Mouse (Mus musculus) limb, embryonic 15.5 days (tissue): ENCODE results near the gene Cnpy3. TPM values are rescaled to one million over a fixed set of nuclear protein-coding genes. Genes with fewer than 3 reads are reported as not detected.
"Not testable (repeated sequence)": the region's sequence is repeated elsewhere in the genome, so short reads cannot be mapped to it uniquely, and the experiment has no call there.

Source experiments
- ATAC-seq: fragments of 200-750 bp; cut with Nextera tagmentation; 2 replicates; pipeline ENCODE4 v1.8.0; 2017; ENCODE audit warnings: low read depth, moderate TSS enrichment; ENCODE audit not compliant: insufficient number of reproducible peaks, low FRiP score, low TSS enrichment
- H3K27ac ChIP-seq: fragments of 300-500 bp; sonication (generic); 2 replicates; pipeline ENCODE4 v1.5.1; 2015; ENCODE audit warnings: moderate library complexity, mild to moderate bottlenecking, inconsistent platforms
- H3K27me3 ChIP-seq: fragments of 300-500 bp; sonication (generic); 2 replicates; pipeline ENCODE4 v1.6.1; 2015; ENCODE audit warnings: inconsistent platforms
- H3K36me3 ChIP-seq: fragments of 300-500 bp; sonication (generic); 2 replicates; pipeline ENCODE4 v1.6.1; 2015; ENCODE audit warnings: inconsistent platforms
- H3K4me1 ChIP-seq: fragments of 300-500 bp; sonication (generic); 2 replicates; pipeline ENCODE4 v1.6.1; 2015; ENCODE audit warnings: inconsistent platforms
- H3K4me2 ChIP-seq: fragments of 300-500 bp; sonication (generic); 2 replicates; pipeline ENCODE4 v1.6.1; 2015; ENCODE audit warnings: mild to moderate bottlenecking, inconsistent platforms
- H3K4me3 ChIP-seq: fragments of 300-500 bp; sonication (generic); 2 replicates; pipeline ENCODE4 v1.5.1; 2015; ENCODE audit warnings: mild to moderate bottlenecking, inconsistent platforms
- H3K9ac ChIP-seq: fragments of 300-500 bp; sonication (generic); 2 replicates; pipeline ENCODE4 v1.6.1; 2015; ENCODE audit warnings: inconsistent platforms
- H3K9me3 ChIP-seq: fragments of 300-500 bp; sonication (generic); 2 replicates; pipeline ENCODE4 v1.6.1; 2016; ENCODE audit warnings: inconsistent platforms
- WGBS: fragments of 180-500 bp; shearing (Covaris S2); methylation state at CpG from one replicate; pipeline ENCODE4 v1.1.7; 2015; 5-methylcytosine and 5-hydroxymethylcytosine counted together
- polyA plus RNA-seq: library from polyadenylated mRNA; unstranded; fragments of >200 nt; fragmentation: Nextera tagmentation; extraction: Ambion mirVana; gene quantifications from 2 replicates; pipeline ENCODE4 v1.2.1, GENCODE M21; 2015

Cnpy3 gene
- polyA plus RNA-seq, 1 experiment from 2014 or later = 78.0 TPM

- no peak for ATAC-seq
- H3K9me3 ChIP-seq = no peaks in the 10 kb centered on the region
- H3K4me1 ChIP-seq = peaks cover 14% of the 10 kb centered on the region
- no peak overlapping the region for H3K4me3 ChIP-seq
- peaks cover 59% of the 10 kb centered on the region for H3K36me3 ChIP-seq
- H3K9ac ChIP-seq = no peak overlapping the region
- no peak overlapping the region for H3K4me2 ChIP-seq
- WGBS = 92% methylated on average over 9 of the region's 9 CpGs
- no peaks in the 10 kb centered on the region for H3K27me3 ChIP-seq
- H3K27ac ChIP-seq = no peak overlapping the region
These were observed 23.1 kb upstream of the Cnpy3 start for GRCm38 (mm10) chr17:46775070-46775469.

- H3K27ac ChIP-seq = no peak overlapping the region
- peaks cover 51% of the 10 kb centered on the region for H3K36me3 ChIP-seq
- peak overlapping the region; percentile 86; the same call in 1 of the 2 replicates for H3K4me3 ChIP-seq
- no peaks in the 10 kb centered on the region for H3K27me3 ChIP-seq
- no peak overlapping the region for H3K9ac ChIP-seq
- peak overlapping the region; percentile 56; the same call in 1 of the 2 replicates for H3K4me2 ChIP-seq
- WGBS = 30% methylated on average over 2 of the region's 2 CpGs
- ATAC-seq = no peak
- peaks cover 14% of the 10 kb centered on the region for H3K4me1 ChIP-seq
- no peaks in the 10 kb centered on the region for H3K9me3 ChIP-seq
These were observed 22.1 kb upstream of the Cnpy3 start for GRCm38 (mm10) chr17:46774131-46774472.

GRCm38 (mm10) chr17:46773278-46774130 lies 21.5 kb upstream of the Cnpy3 start:
- Histone ChIP-seq H3K36me3 (peaks cover 45% of the 10 kb centered on the region), H3K9ac (peak overlapping the region; percentile 88), H3K4me3 (peak overlapping the region; percentile 86), H3K9me3 (no peaks in the 10 kb centered on the region), H3K4me2 (peak overlapping the region; percentile 56), H3K27ac (peak overlapping the region; percentile 93), H3K27me3 (no peaks in the 10 kb centered on the region), H3K4me1 (peaks cover 14% of the 10 kb centered on the region)
- WGBS = 7% methylated on average over 19 of the region's 20 CpGs
- ATAC-seq = no peak

- Histone ChIP-seq H3K9me3 (no peaks in the 10 kb centered on the region), H3K4me1 (peaks cover 14% of the 10 kb centered on the region), H3K9ac (peak within 1 kb of the TSS; percentile 88), H3K4me2 (peak within 1 kb of the TSS; percentile 56), H3K36me3 (peaks cover 36% of the 10 kb centered on the region), H3K27ac (peak within 1 kb of the TSS; percentile 93), H3K4me3 (peak within 1 kb of the TSS; percentile 86), H3K27me3 (no peaks in the 10 kb centered on the region)
- WGBS = under 1% methylated on average over 50 of the region's 50 CpGs
- peak; percentile 89 for ATAC-seq
These were observed 20.6 kb upstream of the Cnpy3 start, which contains the start of gene 2310039H08Rik for GRCm38 (mm10) chr17:46772404-46773277. TSS of gene 2310039H08Rik (plus strand) at chr17:46772635.

- Histone ChIP-seq H3K36me3 (peaks cover 30% of the 10 kb centered on the region), H3K4me3 (peak overlapping the region; percentile 86), H3K9me3 (no peaks in the 10 kb centered on the region), H3K27me3 (no peaks in the 10 kb centered on the region), H3K27ac (peak overlapping the region; percentile 93), H3K4me2 (peak overlapping the region; percentile 56), H3K9ac (0 out of 2 replicates have a peak overlapping the region, but pooled peaks have one; percentile 88), H3K4me1 (peaks cover 14% of the 10 kb centered on the region)
- no peak for ATAC-seq
- WGBS = 7% methylated on average over 5 of the region's 5 CpGs
These were observed 20.0 kb upstream of the Cnpy3 start for GRCm38 (mm10) chr17:46772038-46772403.

- Histone ChIP-seq H3K4me3 (peak overlapping the region; percentile 86), H3K36me3 (peaks cover 27% of the 10 kb centered on the region), H3K9me3 (no peaks in the 10 kb centered on the region), H3K27me3 (no peaks in the 10 kb centered on the region), H3K4me1 (peaks cover 14% of the 10 kb centered on the region), H3K4me2 (peak overlapping the region; percentile 56), H3K9ac (no peak overlapping the region), H3K27ac (peak overlapping the region; percentile 93)
- 65% methylated on average over 17 of the region's 17 CpGs for WGBS
- ATAC-seq = no peak
These were observed 19.6 kb upstream of the Cnpy3 start for GRCm38 (mm10) chr17:46771616-46772015.

- Histone ChIP-seq H3K4me3 (no peak overlapping the region), H3K27me3 (no peaks in the 10 kb centered on the region), H3K9me3 (no peaks in the 10 kb centered on the region), H3K27ac (no peak overlapping the region), H3K36me3 (peaks cover 21% of the 10 kb centered on the region), H3K4me2 (no peak overlapping the region), H3K4me1 (peaks cover 14% of the 10 kb centered on the region), H3K9ac (no peak overlapping the region)
- no peak for ATAC-seq
- WGBS = 82% methylated on average over 4 of the region's 4 CpGs
These were observed 19.0 kb upstream of the Cnpy3 start for GRCm38 (mm10) chr17:46771025-46771424.

GRCm38 (mm10) chr17:46770546-46770945 lies 18.5 kb upstream of the Cnpy3 start:
- WGBS = 91% methylated on average over 11 of the region's 11 CpGs
- H3K4me1 ChIP-seq = peaks cover 14% of the 10 kb centered on the region
- H3K9me3 ChIP-seq = no peaks in the 10 kb centered on the region
- H3K27me3 ChIP-seq = no peaks in the 10 kb centered on the region
- ATAC-seq = no peak
- H3K4me3 ChIP-seq = no peak overlapping the region
- H3K4me2 ChIP-seq = no peak overlapping the region
- H3K9ac ChIP-seq = no peak overlapping the region
- peaks cover 16% of the 10 kb centered on the region for H3K36me3 ChIP-seq
- H3K27ac ChIP-seq = no peak overlapping the region

- no peak overlapping the region for H3K9ac ChIP-seq
These were observed 15.9 kb upstream of the Cnpy3 start for GRCm38 (mm10) chr17:46767868-46768267.

GRCm38 (mm10) chr17:46764916-46765315 lies 12.9 kb upstream of the Cnpy3 start:
- H3K4me2 ChIP-seq, H3K9me3 ChIP-seq, ATAC-seq, H3K27me3 ChIP-seq, H3K4me1 ChIP-seq, H3K4me3 ChIP-seq, H3K9ac ChIP-seq, H3K36me3 ChIP-seq, H3K27ac ChIP-seq: not testable (repeated sequence)
- 62% methylated on average over 9 of the region's 9 CpGs for WGBS

More at GRCm38 (mm10) chr17:46767868-46768267, 15.9 kb upstream of the Cnpy3 start:
- ATAC-seq = no peak
- Histone ChIP-seq H3K36me3 (no peaks in the 10 kb centered on the region), H3K27ac (no peak overlapping the region), H3K27me3 (no peaks in the 10 kb centered on the region), H3K9me3 (no peaks in the 10 kb centered on the region), H3K4me2 (no peak overlapping the region), H3K4me3 (no peak overlapping the region), H3K4me1 (peaks cover 7% of the 10 kb centered on the region)
- WGBS = 31% methylated on average over 8 of the region's 8 CpGs

GRCm38 (mm10) chr17:46763544-46763943 lies 11.5 kb upstream of the Cnpy3 start, which contains the start of gene Ptcra:
TSS of gene Ptcra (minus strand) at chr17:46763712.
- WGBS = 50% methylated on average over 2 of the region's 2 CpGs
- Histone ChIP-seq H3K9me3 (no peaks in the 10 kb centered on the region), H3K4me2 (no peak within 1 kb of the TSS), H3K27ac (no peak within 1 kb of the TSS), H3K4me3 (no peak within 1 kb of the TSS), H3K36me3 (no peaks in the 10 kb centered on the region), H3K27me3 (no peaks in the 10 kb centered on the region), H3K9ac (no peak within 1 kb of the TSS), H3K4me1 (no peaks in the 10 kb centered on the region)
- no peak for ATAC-seq

- Histone ChIP-seq H3K9ac (no peak overlapping the region), H3K4me3 (no peak overlapping the region), H3K9me3 (no peaks in the 10 kb centered on the region), H3K4me2 (no peak overlapping the region), H3K36me3 (no peaks in the 10 kb centered on the region), H3K27me3 (no peaks in the 10 kb centered on the region), H3K4me1 (0 out of 2 replicates have a peak, but pooled peaks cover 4% of the 10 kb centered on the region), H3K27ac (no peak overlapping the region)
- no peak for ATAC-seq
- WGBS = 77% methylated on average over 12 of the region's 12 CpGs
These were observed 6.7 kb upstream of the Cnpy3 start for GRCm38 (mm10) chr17:46758753-46759152.
